Mouse (Mus musculus) kidney, postnatal 25 days (tissue): ENCODE measurements around the gene Arhgef1.

ENCODE experiments used
- DNase-seq, 2 experiments: peaks; one replicate each; pipeline ENCODE4 v3.0.0; 2021; ENCODE audit warnings: mixed read lengths in 2 of 2

Arhgef1 gene

GRCm38 (mm10) chr7:24902630-24903443, at the start of gene Arhgef1:
TSS of gene Arhgef1 (plus strand) at chr7:24902912.
- DNase-seq: peak; percentile 72 to 89

- DNase-seq: no peak
Measured at GRCm38 (mm10) chr7:24853233-24853563, 49.5 kb upstream of the Arhgef1 start.

GRCm38 (mm10) chr7:24853695-24854094, 49.0 kb upstream of the Arhgef1 start:
- DNase-seq: no peak

- no peak for DNase-seq
Measured at GRCm38 (mm10) chr7:24856460-24857120, 46.1 kb upstream of the Arhgef1 start.

- DNase-seq: no peak
Measured at GRCm38 (mm10) chr7:24859234-24859633, 43.5 kb upstream of the Arhgef1 start.

GRCm38 (mm10) chr7:24861913-24862312, 40.8 kb upstream of the Arhgef1 start, which contains the start of gene Gm9844:
TSS of gene Gm9844 (plus strand) at chr7:24862213.
- no peak for DNase-seq

- DNase-seq: no peak
Measured at GRCm38 (mm10) chr7:24862853-24863252, 39.9 kb upstream of the Arhgef1 start.

- no peak for DNase-seq
Measured at GRCm38 (mm10) chr7:24864156-24864555, 38.6 kb upstream of the Arhgef1 start.

GRCm38 (mm10) chr7:24869080-24869479, 33.6 kb upstream of the Arhgef1 start:
- no peak for DNase-seq

- DNase-seq: no peak
Measured at GRCm38 (mm10) chr7:24869532-24870165, 33.1 kb upstream of the Arhgef1 start, which contains the start of the genes Lypd4 and Dmrtc2. TSS of gene Lypd4 (minus strand) at chr7:24869941. TSS of gene Dmrtc2 (plus strand) at chr7:24870057.

GRCm38 (mm10) chr7:24877588-24877987, 25.1 kb upstream of the Arhgef1 start:
- DNase-seq: no peak

- DNase-seq: no peak
Measured at GRCm38 (mm10) chr7:24879620-24880019, 23.1 kb upstream of the Arhgef1 start.

- no peak for DNase-seq
Measured at GRCm38 (mm10) chr7:24882416-24883199, 20.1 kb upstream of the Arhgef1 start.

GRCm38 (mm10) chr7:24883896-24884692, 18.6 kb upstream of the Arhgef1 start, which contains the start of gene Rps19:
TSS of gene Rps19 (plus strand) at chr7:24884371.
- DNase-seq: peak; percentile 99 to 100

- DNase-seq: peak in 1 of 2 experiments; percentile 21
Measured at GRCm38 (mm10) chr7:24884693-24885291, 17.9 kb upstream of the Arhgef1 start.

GRCm38 (mm10) chr7:24885468-24886307, 17.0 kb upstream of the Arhgef1 start:
- no peak for DNase-seq

- peak; percentile 66 to 73 for DNase-seq
Measured at GRCm38 (mm10) chr7:24886308-24886633, 16.4 kb upstream of the Arhgef1 start.

GRCm38 (mm10) chr7:24887096-24887495, 15.6 kb upstream of the Arhgef1 start:
- DNase-seq: no peak

- DNase-seq: peak; percentile 78 to 90
Measured at GRCm38 (mm10) chr7:24889431-24890220, 13.1 kb upstream of the Arhgef1 start.
